Mouse (Mus musculus) central nervous system, embryonic 11.5 days (tissue): ENCODE results near the gene Adam22. TPM values are rescaled to one million over a fixed set of nuclear protein-coding genes. Genes with fewer than 3 reads are reported as not detected.

Source experiments
- polyA plus RNA-seq: library from polyadenylated mRNA; depleted of rRNA; stranded (reverse); fragments of >200 nt; gene quantifications from 2 replicates; pipeline ENCODE4 v1.2.3, GENCODE M21; 2012; rRNA removed

The Adam22 gene
- 8.6 and 9.2 TPM in 2 replicates for polyA plus RNA-seq

GRCm38 (mm10) chr5:8367614-8368327, at the start of gene Adam22:
Adam22 (minus strand) TSS chr5:8368160.

GRCm38 (mm10) chr5:8045855-8046254, 322.1 kb downstream of the Adam22 start, which contains the start of gene Sri:
Sri (plus strand) TSS chr5:8046078.

Other genes with a start within 250 kb of the Adam22 start
- 68.1 and 68.8 TPM in 2 replicates for gene Dbf4, start 54.6 kb upstream of the Adam22 start, polyA plus RNA-seq
- gene Slc25a40, start 54.7 kb upstream of the Adam22 start, polyA plus RNA-seq, result 8.5 and 14.3 TPM in 2 replicates